ENCODE assay signal across 8 mouse cellular contexts in genomic region chr7:141540312-141541081, GRCm38 (mm10). TPM values are rescaled to one million over a fixed set of nuclear protein-coding genes. Genes with fewer than 3 reads are reported as not detected.
DNase-seq lines count a peak whose midpoint lies in the region; ATAC-seq lines count a peak whose summit lies in the region.

No protein-coding gene starts in this region.

- no peaks in the 10 kb centered on the region for H3K9me3 ChIP-seq in embryonic facial prominence, embryonic 15.5 days (replicated peaks)
- no peaks in the 10 kb centered on the region for H3K9me3 ChIP-seq in kidney, embryonic 14.5 days (ENCODE audit: control insufficient read depth, low read length)
- no peaks in the 10 kb centered on the region for H3K9me3 ChIP-seq in limb, embryonic 13.5 days
- H3K9me3 ChIP-seq in midbrain, embryonic 14.5 days (ENCODE audit: control insufficient read depth, low read length): no peaks in the 10 kb centered on the region

- H3K27me3 ChIP-seq in embryonic facial prominence, embryonic 15.5 days: no peaks in the 10 kb centered on the region
- H3K27me3 ChIP-seq in kidney, embryonic 14.5 days (ENCODE audit: control insufficient read depth, insufficient read depth, low read length): 0 out of 2 replicates have a peak, but pooled peaks cover 2% of the 10 kb centered on the region
- no peaks in the 10 kb centered on the region for H3K27me3 ChIP-seq in limb, embryonic 13.5 days
- no peaks in the 10 kb centered on the region for H3K27me3 ChIP-seq in midbrain, embryonic 14.5 days (ENCODE audit: control insufficient read depth, insufficient read depth, low read length)

- peak overlapping the region; percentile 74 for H3K4me3 ChIP-seq in embryonic facial prominence, embryonic 15.5 days (replicated peaks)
- peak overlapping the region; percentile 59 for H3K4me3 ChIP-seq in kidney, embryonic 14.5 days (ENCODE audit: low read length)
- H3K4me3 ChIP-seq in limb, embryonic 13.5 days: peak overlapping the region; percentile 76
- peak overlapping the region; percentile 77 for H3K4me3 ChIP-seq in midbrain, embryonic 14.5 days (replicated peaks; ENCODE audit: low read depth, low read length)

- 49% methylated on average over 13 of the region's 13 CpGs for WGBS in embryonic facial prominence, embryonic 15.5 days
- 59% methylated on average over 13 of the region's 13 CpGs for WGBS in kidney, embryonic 14.5 days
- 54% methylated on average over 13 of the region's 13 CpGs for WGBS in limb, embryonic 13.5 days
- WGBS in midbrain, embryonic 14.5 days: 58% methylated on average over 13 of the region's 13 CpGs

- peaks cover 24% of the 10 kb centered on the region for H3K4me1 ChIP-seq in embryonic facial prominence, embryonic 15.5 days
- peaks cover 12% of the 10 kb centered on the region for H3K4me1 ChIP-seq in kidney, embryonic 14.5 days (ENCODE audit: control insufficient read depth, insufficient read depth, low read length)
- H3K4me1 ChIP-seq in limb, embryonic 13.5 days: peaks cover 30% of the 10 kb centered on the region
- H3K4me1 ChIP-seq in midbrain, embryonic 14.5 days (ENCODE audit: control insufficient read depth, insufficient read depth, low read length): peaks cover 15% of the 10 kb centered on the region

- peak; percentile 62 for ATAC-seq in embryonic facial prominence, embryonic 15.5 days (ENCODE audit: insufficient number of reproducible peaks, low FRiP score, low TSS enrichment, low read depth)
- ATAC-seq in kidney, embryonic 14.5 days (ENCODE audit: low FRiP score, low TSS enrichment): no peak
- ATAC-seq in limb, embryonic 13.5 days (ENCODE audit: low FRiP score, low read depth): 0 out of 2 replicates have a peak, but pooled peaks have one; percentile 13
- ATAC-seq in midbrain, embryonic 14.5 days (ENCODE audit: low FRiP score, low TSS enrichment): no peak

- peak overlapping the region; percentile 78 for H3K4me2 ChIP-seq in embryonic facial prominence, embryonic 15.5 days (replicated peaks)
- peak overlapping the region; percentile 60 for H3K4me2 ChIP-seq in kidney, embryonic 14.5 days (replicated peaks; ENCODE audit: low read depth, low read length)
- peak overlapping the region; percentile 91 for H3K4me2 ChIP-seq in limb, embryonic 13.5 days (replicated peaks)
- H3K4me2 ChIP-seq in midbrain, embryonic 14.5 days (ENCODE audit: low read length): peak overlapping the region; percentile 89

- H3K36me3 ChIP-seq in embryonic facial prominence, embryonic 15.5 days: no peaks in the 10 kb centered on the region
- H3K36me3 ChIP-seq in kidney, embryonic 14.5 days (ENCODE audit: control insufficient read depth, insufficient read depth, low read length): no peaks in the 10 kb centered on the region
- H3K36me3 ChIP-seq in limb, embryonic 13.5 days: no peaks in the 10 kb centered on the region
- no peaks in the 10 kb centered on the region for H3K36me3 ChIP-seq in midbrain, embryonic 14.5 days (ENCODE audit: control insufficient read depth, insufficient read depth, low read length)

- H3K9ac ChIP-seq in embryonic facial prominence, embryonic 15.5 days: no peak overlapping the region
- H3K9ac ChIP-seq in kidney, embryonic 14.5 days (ENCODE audit: low read depth, low read length): peak overlapping the region; percentile 58
- peak overlapping the region; percentile 63 for H3K9ac ChIP-seq in limb, embryonic 13.5 days
- H3K9ac ChIP-seq in midbrain, embryonic 14.5 days (replicated peaks; ENCODE audit: low read length): peak overlapping the region; percentile 74

- DNase-seq in thymus, postnatal 14 days: peak; percentile 12
- DNase-seq in thymus, postnatal 0 days (ENCODE audit: low spot score): no peak
- peak; percentile 76 for DNase-seq in heart, adult 8-10 months (ENCODE audit: low spot score)
- DNase-seq in midbrain, embryonic 14.5 days: peak; percentile 25
- DNase-seq in telencephalon, adult 2 months (ENCODE audit: low read depth, low spot score): peak; percentile 91

- peak overlapping the region; percentile 65 for H3K27ac ChIP-seq in embryonic facial prominence, embryonic 15.5 days (replicated peaks)
- peak overlapping the region; percentile 57; the same call in 1 of the 2 replicates for H3K27ac ChIP-seq in kidney, embryonic 14.5 days (ENCODE audit: low read depth, low read length)
- peak overlapping the region; percentile 78 for H3K27ac ChIP-seq in limb, embryonic 13.5 days
- peak overlapping the region; percentile 80 for H3K27ac ChIP-seq in midbrain, embryonic 14.5 days (replicated peaks; ENCODE audit: low read depth, low read length)

RNA-seq across cellular contexts. Expression of gene Chid1, which starts 0.8 kb away (rescaled TPM):
- 20.3 and 25.4 TPM in 2 replicates for polyA plus RNA-seq in thymus, postnatal 0 days (2015; fragmentation: Nextera tagmentation; extraction: Ambion mirVana)
- polyA plus RNA-seq in embryonic facial prominence, embryonic 15.5 days (2015; fragmentation: Nextera tagmentation; extraction: Ambion mirVana): 43.9 and 47.3 TPM in 2 replicates
- total RNA-seq in heart, adult 8-10 months (2022): 10 to 100 TPM; 48.2 to 55.0 (median 50.3) TPM
- 28.9 and 38.8 TPM in 2 replicates for polyA plus RNA-seq in kidney, embryonic 14.5 days (2014; fragmentation: Nextera tagmentation; extraction: Ambion mirVana)
- polyA plus RNA-seq in limb, embryonic 13.5 days (2015; fragmentation: Nextera tagmentation; extraction: Ambion mirVana): 42.9 and 43.5 TPM in 2 replicates
- 37.9 and 40.2 TPM in 2 replicates for polyA plus RNA-seq in midbrain, embryonic 14.5 days (2014; fragmentation: Nextera tagmentation; extraction: Ambion mirVana)

RNA-seq across cellular contexts. Expression of gene Ap2a2, which starts 21.5 kb away (rescaled TPM):
- 39.4 and 40.1 TPM in 2 replicates for polyA plus RNA-seq in thymus, postnatal 0 days (2015; fragmentation: Nextera tagmentation; extraction: Ambion mirVana)
- 77.0 and 81.9 TPM in 2 replicates for polyA plus RNA-seq in embryonic facial prominence, embryonic 15.5 days (2015; fragmentation: Nextera tagmentation; extraction: Ambion mirVana)
- total RNA-seq in heart, adult 8-10 months (2022): 10 to 100 TPM; 55.2 to 65.5 (median 61.3) TPM
- 47.0 and 76.3 TPM in 2 replicates for polyA plus RNA-seq in kidney, embryonic 14.5 days (2014; fragmentation: Nextera tagmentation; extraction: Ambion mirVana)
- 86.6 and 93.4 TPM in 2 replicates for polyA plus RNA-seq in limb, embryonic 13.5 days (2015; fragmentation: Nextera tagmentation; extraction: Ambion mirVana)
- polyA plus RNA-seq in midbrain, embryonic 14.5 days (2014; fragmentation: Nextera tagmentation; extraction: Ambion mirVana): 95.4 and 103 TPM in 2 replicates

Comparison
In these comparisons a context has a peak if more than half of its experiments do, and no peak if none do; other contexts are left out.
1. ATAC-seq: peak in embryonic facial prominence, embryonic 15.5 days (single experiment) and limb, embryonic 13.5 days (single experiment); none in kidney, embryonic 14.5 days (single experiment) and midbrain, embryonic 14.5 days (single experiment).
2. Peak in every context shown above with its lines, with median percentiles within 50 percentile points of each other: H3K27ac ChIP-seq, H3K4me2 ChIP-seq and H3K4me3 ChIP-seq.